Mouse (Mus musculus) adrenal gland, postnatal 10 days (tissue): ENCODE measurements around the gene Isoc2b. TPM values are rescaled to one million over a fixed set of nuclear protein-coding genes. Genes with fewer than 3 reads are reported as not detected.
A peak's percentile ranks its signal among the peaks of the same experiment; 100 is the strongest.
"Not testable (repeated sequence)": the region's sequence is repeated elsewhere in the genome, so short reads cannot be mapped to it uniquely, and the experiment has no call there.

ENCODE experiments used
- DNase-seq: peaks from one replicate; pipeline ENCODE4 v3.0.0; 2021; ENCODE audit warnings: mixed read lengths
- total RNA-seq, 2 experiments: library from RNA; stranded (reverse); gene quantifications; 2 replicates each; pipeline ENCODE4 v1.2.3; 2021

Gene Isoc2b
- total RNA-seq, 2 experiments from 2014 or later, result 6.8 to 13.3 TPM

GRCm38 (mm10) chr7:4835631-4836327 is 34.3 kb downstream of the Isoc2b start:
- no peak for DNase-seq

GRCm38 (mm10) chr7:4830476-4830875 is 39.6 kb downstream of the Isoc2b start:
- DNase-seq, result no peak

DNA sequence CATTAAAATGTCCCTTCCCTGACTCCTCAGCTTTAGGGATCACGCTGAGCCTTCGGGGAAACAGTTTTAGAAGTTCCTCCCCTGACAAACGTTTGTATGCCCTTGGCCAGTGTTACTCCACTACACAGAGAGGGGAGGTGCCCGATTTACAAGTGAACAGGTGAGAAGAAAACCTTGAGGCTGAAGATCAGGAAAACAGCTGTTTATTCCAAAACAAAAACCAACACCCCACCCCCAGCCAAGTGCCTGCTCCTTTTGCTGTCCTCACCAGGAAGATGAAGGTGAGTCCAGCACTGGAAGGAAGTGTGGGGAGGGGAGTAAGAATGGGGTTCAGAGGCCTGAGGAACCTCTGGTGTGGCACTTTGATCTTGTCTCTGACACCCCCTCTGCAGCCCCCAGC is 44.7 kb downstream of the Isoc2b start:
- DNase-seq, result no peak

GRCm38 (mm10) chr7:4822162-4822907 is 47.7 kb downstream of the Isoc2b start:
- DNase-seq, result no peak

DNA sequence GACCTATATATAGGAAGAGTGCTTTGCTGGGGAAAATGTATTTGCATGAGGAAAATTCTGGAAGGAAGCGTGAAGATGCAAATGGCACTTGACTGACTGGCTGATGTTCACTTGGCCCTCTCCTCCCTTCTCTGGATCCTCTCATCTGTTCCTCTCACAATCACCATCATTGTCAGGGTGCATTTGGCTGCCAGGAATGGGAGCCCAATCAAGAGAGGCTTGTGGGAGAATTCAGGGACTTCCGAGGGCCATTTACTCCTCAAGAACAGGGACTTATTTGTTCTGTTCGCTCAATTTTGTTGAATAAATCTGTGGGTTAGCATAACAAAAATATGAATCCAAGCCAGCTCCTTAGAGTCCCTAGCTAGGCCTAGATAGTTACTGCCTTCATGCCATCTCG is 48.4 kb downstream of the Isoc2b start:
- no peak for DNase-seq

- not testable (repeated sequence) for DNase-seq
Measured at GRCm38 (mm10) chr7:4820925-4821324, 49.1 kb downstream of the Isoc2b start.

DNA sequence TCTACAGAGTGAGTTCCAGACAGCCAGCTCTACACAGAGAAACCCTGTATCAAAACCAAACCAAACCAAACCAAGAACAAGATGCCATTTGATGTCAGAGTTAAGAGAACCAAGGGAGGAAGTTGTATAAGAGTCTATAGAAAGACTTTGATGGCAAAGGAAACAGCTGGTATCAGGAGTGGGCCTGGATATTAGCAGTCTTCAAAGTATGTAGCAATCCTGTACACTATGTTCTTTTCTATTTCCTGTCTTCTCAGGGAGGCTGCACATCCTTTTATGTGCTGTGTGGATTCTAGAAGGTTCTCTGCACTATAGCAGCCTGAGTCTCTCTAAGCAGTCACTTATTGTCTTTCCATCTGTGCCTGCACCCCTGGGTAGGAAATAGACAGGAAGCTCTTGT is 53.5 kb downstream of the Isoc2b start:
- DNase-seq, result no peak

- no peak for DNase-seq
Measured at GRCm38 (mm10) chr7:4813105-4813791, 56.8 kb downstream of the Isoc2b start.

DNA sequence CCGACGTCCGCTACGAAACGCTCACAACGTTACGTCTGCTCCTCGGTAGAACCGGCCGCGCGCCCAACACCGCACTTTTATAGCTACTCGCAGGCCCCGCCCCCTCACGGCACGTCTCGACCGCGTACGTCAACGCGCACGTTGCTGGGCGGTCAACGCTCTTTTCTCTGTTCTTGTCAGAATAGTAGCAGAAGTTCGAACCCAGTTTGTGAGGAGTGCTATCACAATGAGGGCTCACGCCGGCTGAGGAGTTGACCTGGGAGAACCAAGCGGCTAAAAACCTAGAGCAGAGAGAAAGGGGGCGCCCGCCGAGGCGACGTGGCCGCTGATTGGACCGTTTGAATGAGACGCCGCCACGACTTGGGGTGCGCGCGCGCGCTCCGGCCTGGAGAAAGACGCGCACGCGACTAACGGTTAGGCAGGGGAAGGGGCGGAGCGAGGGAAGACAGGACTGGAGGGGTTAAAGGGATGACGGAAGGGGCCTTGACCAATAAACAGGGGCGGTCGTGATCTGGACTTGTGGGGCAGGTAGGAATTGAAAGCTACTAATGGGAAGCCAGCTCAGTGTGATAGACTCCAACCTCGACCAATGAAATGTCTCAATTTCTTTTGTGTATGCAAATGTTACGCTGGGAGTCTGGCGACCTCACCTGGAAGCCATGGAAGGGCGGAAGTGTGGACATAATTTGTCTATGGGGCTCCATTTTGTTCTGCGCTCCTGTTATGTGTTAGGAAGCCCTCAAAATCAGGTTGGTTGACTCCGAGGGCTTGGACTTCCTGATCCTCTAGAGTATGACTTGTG is 57.6 kb downstream of the Isoc2b start, which contains the start of gene Ube2s:
TSS of gene Ube2s (minus strand) at position 288 of the 802 bp plus-strand sequence.
- peak; percentile 97 for DNase-seq

GRCm38 (mm10) chr7:4811842-4812302 is 58.2 kb downstream of the Isoc2b start:
- no peak for DNase-seq

DNA sequence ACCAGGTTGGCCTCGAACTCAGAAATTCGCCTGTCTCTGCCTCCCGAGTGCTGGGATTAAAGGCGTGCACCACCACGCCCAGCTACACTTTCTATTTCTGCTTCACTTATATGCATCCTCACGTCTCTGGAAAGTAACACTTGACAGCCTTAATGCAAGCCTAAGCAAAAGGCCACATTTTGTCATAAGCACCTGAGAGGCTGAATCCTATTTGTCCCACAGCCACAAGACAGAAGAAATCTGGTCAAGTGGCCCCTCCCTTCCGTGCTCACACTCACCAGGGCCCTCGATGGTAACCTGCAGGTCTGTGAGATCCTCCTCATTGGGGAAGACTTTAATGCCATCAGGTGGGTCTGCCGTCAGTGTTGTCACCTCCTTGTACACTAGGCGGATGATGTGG is 58.9 kb downstream of the Isoc2b start:
- not testable (repeated sequence) for DNase-seq

GRCm38 (mm10) chr7:4806716-4807115 is 63.3 kb downstream of the Isoc2b start:
- DNase-seq, result peak; percentile 34

DNA sequence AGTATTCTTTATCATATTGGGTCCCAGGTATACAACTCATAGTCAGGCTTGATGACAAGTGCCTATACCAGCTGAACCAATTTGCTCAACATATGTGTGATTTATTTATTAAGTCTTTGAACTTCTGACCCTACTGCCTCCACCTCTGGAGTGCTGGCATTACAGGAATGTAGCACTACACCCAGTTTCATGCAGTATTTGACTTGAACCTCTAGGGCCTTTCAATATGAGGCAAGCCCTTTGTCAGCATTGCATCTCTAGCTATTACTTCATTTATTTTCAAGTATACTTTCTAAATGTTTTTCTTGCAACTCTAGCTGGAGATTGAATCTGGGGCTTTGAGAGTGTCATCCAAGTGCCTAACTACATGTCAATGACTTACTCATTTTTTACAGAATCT is 67.8 kb downstream of the Isoc2b start:
- DNase-seq, result no peak

- DNase-seq, result no peak
Measured at GRCm38 (mm10) chr7:4795767-4796433, 74.2 kb downstream of the Isoc2b start.

Other genes with a start within 250 kb of the Isoc2b start
- 10 to 100 TPM; 12.7 to 14.7 TPM for gene Tmem86b, start 238.8 kb downstream of the Isoc2b start, total RNA-seq
- 10 to 100 TPM; 74.0 to 83.3 TPM for gene Ppp6r1, start 211.2 kb downstream of the Isoc2b start, total RNA-seq
- gene Hspbp1, start 185.2 kb downstream of the Isoc2b start, total RNA-seq, result 10 to 100 TPM; 36.1 to 36.7 TPM
- 10 to 100 TPM in 1 of 2 experiments, 1 to 10 TPM in 1; 7.5 to 11.8 TPM for gene Brsk1, start 179.7 kb downstream of the Isoc2b start, total RNA-seq
- under 1 TPM; 0.21 to 0.27 TPM for gene Tmem150b, start 145.0 kb downstream of the Isoc2b start, total RNA-seq
- gene Kmt5c, start 130.1 kb downstream of the Isoc2b start, total RNA-seq, result 10 to 100 TPM; 54.5 to 98.2 TPM
- gene Cox6b2, start 117.2 kb downstream of the Isoc2b start, total RNA-seq, result 10 to 100 TPM; 28.5 to 39.2 TPM
- not detected for gene Fam71e2, start 99.0 kb downstream of the Isoc2b start, total RNA-seq
- under 1 TPM; 0.12 to 0.18 TPM for gene Il11, start 87.4 kb downstream of the Isoc2b start, total RNA-seq
- gene Tmem190, start 87.3 kb downstream of the Isoc2b start, total RNA-seq, result not detected
- gene Tmem238, start 80.6 kb downstream of the Isoc2b start, total RNA-seq, result 10 to 100 TPM; 10.4 to 11.3 TPM
- gene Rpl28, start 77.4 kb downstream of the Isoc2b start, total RNA-seq, result 1,000 to 10,000 TPM; 1,057 to 1,113 TPM
- 100 to 1,000 TPM; 122 to 126 TPM for gene Ube2s, start 57.7 kb downstream of the Isoc2b start, total RNA-seq
- 1 to 10 TPM; 1.3 to 3.1 TPM for gene Shisa7, start 25.6 kb downstream of the Isoc2b start, total RNA-seq
- 10 to 100 TPM; 52.8 to 56.8 TPM for gene Isoc2a, start 6.9 kb upstream of the Isoc2b start, total RNA-seq
- not detected for gene Gm36210, start 36.3 kb upstream of the Isoc2b start, total RNA-seq
- gene Zfp628, start 45.0 kb upstream of the Isoc2b start, total RNA-seq, result 10 to 100 TPM; 14.7 to 16.4 TPM
- gene Nat14, start 51.8 kb upstream of the Isoc2b start, total RNA-seq, result 1 to 10 TPM; 5.5 to 8.5 TPM
- gene Ssc5d, start 55.5 kb upstream of the Isoc2b start, total RNA-seq, result 1 to 10 TPM; 5.9 to 6.9 TPM
- gene Sbk2, start 94.1 kb upstream of the Isoc2b start, total RNA-seq, result 1 to 10 TPM; 1.6 to 3.1 TPM
- under 1 TPM; 0.24 to 0.30 TPM for gene Sbk3, start 100.9 kb upstream of the Isoc2b start, total RNA-seq
- 10 to 100 TPM; 16.0 to 19.9 TPM for gene Zfp579, start 125.9 kb upstream of the Isoc2b start, total RNA-seq
- gene Zfp524, start 144.2 kb upstream of the Isoc2b start, total RNA-seq, result 10 to 100 TPM; 12.6 to 13.2 TPM
- gene Fiz1, start 144.4 kb upstream of the Isoc2b start, total RNA-seq, result 10 to 100 TPM; 24.4 to 27.7 TPM
- not detected for gene Gm44973, start 145.2 kb upstream of the Isoc2b start, total RNA-seq
- gene Zfp865, start 150.1 kb upstream of the Isoc2b start, total RNA-seq, result 10 to 100 TPM; 22.9 to 30.0 TPM
- 1 to 10 TPM; 2.1 to 2.6 TPM for gene Ccdc106, start 150.3 kb upstream of the Isoc2b start, total RNA-seq
- gene 4632433K11Rik, start 163.9 kb upstream of the Isoc2b start, total RNA-seq, result not detected
- gene Zfp784, start 168.2 kb upstream of the Isoc2b start, total RNA-seq, result 1 to 10 TPM; 5.7 to 7.3 TPM
- gene Zfp580, start 181.3 kb upstream of the Isoc2b start, total RNA-seq, result 10 to 100 TPM; 11.4 to 13.1 TPM
- 100 to 1,000 TPM; 142 to 161 TPM for gene U2af2, start 191.9 kb upstream of the Isoc2b start, total RNA-seq
- gene Epn1, start 210.0 kb upstream of the Isoc2b start, total RNA-seq, result 100 to 1,000 TPM; 144 to 150 TPM
- gene Rfpl4, start 246.7 kb upstream of the Isoc2b start, total RNA-seq, result not detected